Mouse (Mus musculus): ENCODE measurements at regions not wholly inside any gene's neighbourhood (a gene's known extent, or its start where the extent isn't known, plus 50 kb on each side); places are given as distances from the start of the nearest gene placed in this dataset.

DNA sequence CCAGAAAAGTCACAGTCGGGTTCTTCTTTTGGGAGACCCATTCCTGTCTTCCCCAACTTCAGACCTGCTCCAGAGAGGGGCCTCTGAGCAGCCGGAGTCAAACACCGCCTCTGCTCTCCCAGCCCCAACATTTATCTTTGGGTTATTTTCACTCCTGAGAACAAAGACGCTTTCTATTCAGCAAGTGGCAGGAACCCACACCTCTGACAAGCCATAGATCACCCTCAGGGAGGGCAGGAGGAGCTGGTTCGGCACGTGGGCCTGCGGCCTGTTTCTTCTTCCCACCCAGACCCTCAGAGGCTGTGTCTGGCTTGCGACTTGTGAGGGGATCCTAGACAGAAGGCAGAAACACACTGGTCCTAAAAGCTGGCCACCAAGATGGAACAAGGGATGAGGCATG lies 58.4 kb upstream of the Pkdcc start:
- no peak overlapping the region for H3K4me2 ChIP-seq (ENCODE audit: low read length)
- DNase-seq (no peak), ATAC-seq (ENCODE audit: low FRiP score, low TSS enrichment) (no peak)
- no peak overlapping the region for H3K27ac ChIP-seq (replicated peaks; ENCODE audit: low read depth, low read length)
- H3K4me1 ChIP-seq (ENCODE audit: control insufficient read depth, insufficient read depth, low read length) = no peaks in the 10 kb centered on the region
- H3K27me3 ChIP-seq (ENCODE audit: control insufficient read depth, insufficient read depth, low read length) = no peaks in the 10 kb centered on the region
- no peaks in the 10 kb centered on the region for H3K9me3 ChIP-seq (ENCODE audit: control insufficient read depth, low read length)
- WGBS = 78% methylated on average over 8 of the region's 8 CpGs
- H3K4me3 ChIP-seq (replicated peaks; ENCODE audit: low read depth, low read length) = no peak overlapping the region
- H3K9ac ChIP-seq (replicated peaks; ENCODE audit: low read length) = no peak overlapping the region
- no peaks in the 10 kb centered on the region for H3K36me3 ChIP-seq (ENCODE audit: control insufficient read depth, insufficient read depth, low read length)

DNA sequence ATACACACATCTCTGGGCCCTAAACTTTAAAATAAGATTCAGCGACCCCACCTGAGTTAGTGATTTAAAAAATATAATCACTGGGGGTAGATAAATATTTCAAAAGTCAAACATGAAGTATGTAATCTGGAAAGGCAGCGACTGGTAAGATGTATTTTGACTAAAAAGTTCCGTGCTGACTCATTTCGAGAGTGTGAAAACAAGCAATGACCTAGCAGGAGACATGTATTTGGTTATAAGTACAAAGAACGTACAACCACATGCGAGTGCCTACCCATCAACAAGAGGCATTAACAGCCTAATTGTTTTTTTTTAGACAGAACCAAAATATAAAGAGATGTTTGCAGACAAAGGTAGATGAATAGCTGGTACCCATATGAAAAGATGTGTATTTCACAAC lies 57.0 kb upstream of the Pkdcc start:
- Histone ChIP-seq H3K9ac (replicated peaks; ENCODE audit: low read length) (no peak overlapping the region), H3K27ac (replicated peaks; ENCODE audit: low read depth, low read length) (no peak overlapping the region), H3K4me1 (ENCODE audit: control insufficient read depth, insufficient read depth, low read length) (no peaks in the 10 kb centered on the region), H3K4me2 (ENCODE audit: low read length) (no peak overlapping the region), H3K9me3 (ENCODE audit: control insufficient read depth, low read length) (no peaks in the 10 kb centered on the region), H3K4me3 (replicated peaks; ENCODE audit: low read depth, low read length) (no peak overlapping the region), H3K27me3 (ENCODE audit: control insufficient read depth, insufficient read depth, low read length) (no peaks in the 10 kb centered on the region), H3K36me3 (ENCODE audit: control insufficient read depth, insufficient read depth, low read length) (no peaks in the 10 kb centered on the region)
- 93% methylated on average over 6 of the region's 6 CpGs for WGBS
- DNase-seq (no peak), ATAC-seq (ENCODE audit: low FRiP score, low TSS enrichment) (no peak)

- ATAC-seq (ENCODE audit: low FRiP score, low TSS enrichment) (no peak), DNase-seq (no peak)
- no peak overlapping the region for H3K27ac ChIP-seq (replicated peaks; ENCODE audit: low read depth, low read length)
- no peak overlapping the region for H3K9ac ChIP-seq (replicated peaks; ENCODE audit: low read length)
- WGBS = 87% methylated on average over 10 of the region's 10 CpGs
- H3K4me1 ChIP-seq (ENCODE audit: control insufficient read depth, insufficient read depth, low read length) = no peaks in the 10 kb centered on the region
- H3K27me3 ChIP-seq (ENCODE audit: control insufficient read depth, insufficient read depth, low read length) = no peaks in the 10 kb centered on the region
- H3K9me3 ChIP-seq (ENCODE audit: control insufficient read depth, low read length) = no peaks in the 10 kb centered on the region
- H3K4me2 ChIP-seq (ENCODE audit: low read length) = no peak overlapping the region
- H3K4me3 ChIP-seq (replicated peaks; ENCODE audit: low read depth, low read length) = no peak overlapping the region
- H3K36me3 ChIP-seq (ENCODE audit: control insufficient read depth, insufficient read depth, low read length) = no peaks in the 10 kb centered on the region
Measured at GRCm38 (mm10) chr17:83158652-83159051, 56.4 kb upstream of the Pkdcc start.

DNA sequence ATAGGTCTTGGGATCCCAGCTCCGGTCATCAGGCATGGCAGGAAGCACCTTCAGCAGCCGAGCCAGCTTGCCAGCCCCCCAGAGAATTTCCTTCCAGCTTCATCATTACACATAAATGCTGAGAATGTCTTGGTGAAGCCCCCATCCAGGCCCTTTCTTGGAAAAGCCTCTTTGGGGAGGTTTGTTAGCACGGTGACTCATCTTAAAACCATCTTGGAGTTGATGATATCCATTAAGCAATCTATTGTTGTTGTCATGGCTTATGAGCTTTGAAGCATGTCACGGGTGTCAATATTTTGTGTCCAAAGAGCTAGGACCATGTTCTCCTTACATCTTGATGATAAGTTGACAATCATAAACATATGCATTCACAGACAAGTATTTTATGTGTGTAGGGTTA lies 55.5 kb upstream of the Pkdcc start:
- DNase-seq = no peak
- H3K36me3 ChIP-seq (ENCODE audit: control insufficient read depth, insufficient read depth, low read length) = no peaks in the 10 kb centered on the region
- 85% methylated on average over 4 of the region's 4 CpGs for WGBS
- H3K4me1 ChIP-seq (ENCODE audit: control insufficient read depth, insufficient read depth, low read length) = 0 out of 2 replicates have a peak, but pooled peaks cover 4% of the 10 kb centered on the region
- no peaks in the 10 kb centered on the region for H3K9me3 ChIP-seq (ENCODE audit: control insufficient read depth, low read length)
- H3K4me2 ChIP-seq (ENCODE audit: low read length) = no peak overlapping the region
- no peak overlapping the region for H3K4me3 ChIP-seq (replicated peaks; ENCODE audit: low read depth, low read length)
- H3K27ac ChIP-seq (replicated peaks; ENCODE audit: low read depth, low read length) = no peak overlapping the region
- H3K9ac ChIP-seq (replicated peaks; ENCODE audit: low read length) = no peak overlapping the region
- no peaks in the 10 kb centered on the region for H3K27me3 ChIP-seq (ENCODE audit: control insufficient read depth, insufficient read depth, low read length)
- no peak for ATAC-seq (ENCODE audit: low FRiP score, low TSS enrichment)

DNA sequence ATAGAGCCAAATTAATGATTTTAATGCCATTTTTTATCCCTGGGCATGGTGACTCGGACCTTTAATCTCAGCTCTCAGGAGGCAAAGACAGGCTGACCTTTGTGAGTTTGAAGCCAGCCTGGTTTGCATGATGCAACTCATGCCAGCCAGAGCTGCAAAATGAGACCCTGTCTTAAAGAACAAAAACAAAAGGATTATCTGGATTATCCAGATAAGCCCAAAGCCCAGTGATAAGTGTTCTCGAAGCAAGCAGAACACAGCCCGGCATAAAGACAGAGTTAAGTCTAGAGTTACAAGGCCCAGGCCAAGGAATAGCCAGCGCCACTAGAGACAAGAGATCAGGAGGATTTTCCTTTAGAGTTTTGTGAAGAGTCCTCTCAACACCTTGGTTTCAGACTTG lies 54.8 kb upstream of the Pkdcc start:
- Histone ChIP-seq H3K27me3 (ENCODE audit: control insufficient read depth, insufficient read depth, low read length) (no peaks in the 10 kb centered on the region), H3K36me3 (ENCODE audit: control insufficient read depth, insufficient read depth, low read length) (no peaks in the 10 kb centered on the region), H3K4me1 (ENCODE audit: control insufficient read depth, insufficient read depth, low read length) (0 out of 2 replicates have a peak, but pooled peaks cover 4% of the 10 kb centered on the region), H3K9me3 (ENCODE audit: control insufficient read depth, low read length) (no peaks in the 10 kb centered on the region), H3K9ac (replicated peaks; ENCODE audit: low read length) (no peak overlapping the region), H3K4me2 (ENCODE audit: low read length) (no peak overlapping the region), H3K4me3 (replicated peaks; ENCODE audit: low read depth, low read length) (no peak overlapping the region), H3K27ac (replicated peaks; ENCODE audit: low read depth, low read length) (no peak overlapping the region)
- ATAC-seq (ENCODE audit: low FRiP score, low TSS enrichment) = no peak
- WGBS = 44% methylated on average over 4 of the region's 4 CpGs
- no peak for DNase-seq

- ATAC-seq (ENCODE audit: low FRiP score, low TSS enrichment) = no peak
- H3K9me3 ChIP-seq (ENCODE audit: control insufficient read depth, low read length) = no peaks in the 10 kb centered on the region
- DNase-seq = no peak
- H3K4me3 ChIP-seq (replicated peaks; ENCODE audit: low read depth, low read length) = no peak overlapping the region
- 0 out of 2 replicates have a peak, but pooled peaks cover 4% of the 10 kb centered on the region for H3K4me1 ChIP-seq (ENCODE audit: control insufficient read depth, insufficient read depth, low read length)
- H3K4me2 ChIP-seq (ENCODE audit: low read length) = no peak overlapping the region
- H3K27ac ChIP-seq (replicated peaks; ENCODE audit: low read depth, low read length) = no peak overlapping the region
- H3K9ac ChIP-seq (replicated peaks; ENCODE audit: low read length) = no peak overlapping the region
- H3K27me3 ChIP-seq (ENCODE audit: control insufficient read depth, insufficient read depth, low read length) = no peaks in the 10 kb centered on the region
- no peaks in the 10 kb centered on the region for H3K36me3 ChIP-seq (ENCODE audit: control insufficient read depth, insufficient read depth, low read length)
- 91% methylated on average over 2 of the region's 2 CpGs for WGBS
Measured at GRCm38 (mm10) chr17:83161731-83162130, 53.4 kb upstream of the Pkdcc start.

DNA sequence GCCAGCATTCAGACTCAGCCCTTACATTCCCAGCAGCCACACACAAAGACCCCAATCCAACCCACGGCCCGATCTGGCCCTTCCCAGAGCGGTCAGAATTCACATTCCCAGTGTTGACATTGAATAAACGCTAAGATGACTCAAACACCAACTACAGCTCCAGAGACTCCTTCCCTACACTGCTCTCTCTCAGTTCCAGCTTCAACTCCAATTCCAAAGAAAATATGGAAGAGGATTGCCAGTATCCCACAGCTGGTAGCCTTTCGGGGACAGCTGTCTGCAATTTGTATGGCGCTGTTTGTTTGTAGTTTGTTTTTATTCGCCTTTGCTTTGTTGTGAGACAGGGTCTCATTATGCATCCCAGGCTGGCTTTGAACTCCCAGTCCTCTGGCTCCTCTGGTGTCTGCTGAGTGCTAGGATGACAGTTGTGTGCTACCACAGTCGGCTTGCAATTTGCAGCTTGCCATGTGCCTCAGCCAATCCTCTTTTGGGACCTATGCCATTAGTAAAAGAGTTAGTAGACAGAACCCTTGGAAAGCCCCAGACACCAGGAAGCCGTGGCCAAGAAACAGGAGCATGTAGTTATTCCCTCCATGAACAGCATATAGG lies 51.0 kb upstream of the Pkdcc start:
- WGBS = 54% methylated on average over 9 of the region's 9 CpGs
- no peaks in the 10 kb centered on the region for H3K36me3 ChIP-seq (ENCODE audit: control insufficient read depth, insufficient read depth, low read length)
- H3K9ac ChIP-seq (replicated peaks; ENCODE audit: low read length) = no peak overlapping the region
- ATAC-seq (ENCODE audit: low FRiP score, low TSS enrichment) = no peak
- H3K4me1 ChIP-seq (ENCODE audit: control insufficient read depth, insufficient read depth, low read length) = 0 out of 2 replicates have a peak, but pooled peaks cover 4% of the 10 kb centered on the region
- no peak for DNase-seq
- H3K27me3 ChIP-seq (ENCODE audit: control insufficient read depth, insufficient read depth, low read length) = no peaks in the 10 kb centered on the region
- H3K4me2 ChIP-seq (ENCODE audit: low read length) = no peak overlapping the region
- H3K27ac ChIP-seq (replicated peaks; ENCODE audit: low read depth, low read length) = no peak overlapping the region
- no peak overlapping the region for H3K4me3 ChIP-seq (replicated peaks; ENCODE audit: low read depth, low read length)
- no peaks in the 10 kb centered on the region for H3K9me3 ChIP-seq (ENCODE audit: control insufficient read depth, low read length)

DNA sequence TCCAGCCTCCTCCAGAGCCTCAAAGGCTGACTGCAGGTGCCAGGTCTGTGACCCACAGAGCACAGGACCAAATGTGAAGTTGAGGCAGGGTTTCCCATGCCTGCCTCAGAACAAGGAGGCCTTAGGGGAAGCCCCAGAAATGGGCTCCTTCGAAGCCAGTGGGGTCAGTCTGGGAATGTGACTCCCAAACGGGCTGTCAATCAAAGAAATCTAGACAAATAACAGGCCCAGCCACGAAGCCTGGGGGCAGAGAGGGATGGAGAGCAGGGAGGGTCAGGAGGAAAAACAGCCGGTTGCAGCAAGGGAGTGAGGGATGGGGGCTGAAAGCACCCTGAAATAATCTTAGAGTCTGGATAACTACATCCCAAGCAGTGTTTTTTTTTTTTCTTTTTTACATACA lies 50.4 kb upstream of the Pkdcc start:
- Histone ChIP-seq H3K4me2 (ENCODE audit: low read length) (no peak overlapping the region), H3K4me3 (replicated peaks; ENCODE audit: low read depth, low read length) (no peak overlapping the region), H3K27ac (replicated peaks; ENCODE audit: low read depth, low read length) (no peak overlapping the region), H3K9me3 (ENCODE audit: control insufficient read depth, low read length) (no peaks in the 10 kb centered on the region), H3K27me3 (ENCODE audit: control insufficient read depth, insufficient read depth, low read length) (no peaks in the 10 kb centered on the region), H3K36me3 (ENCODE audit: control insufficient read depth, insufficient read depth, low read length) (no peaks in the 10 kb centered on the region), H3K9ac (replicated peaks; ENCODE audit: low read length) (no peak overlapping the region), H3K4me1 (ENCODE audit: control insufficient read depth, insufficient read depth, low read length) (0 out of 2 replicates have a peak, but pooled peaks cover 4% of the 10 kb centered on the region)
- 23% methylated on average over 4 of the region's 4 CpGs for WGBS
- ATAC-seq (ENCODE audit: low FRiP score, low TSS enrichment) (no peak), DNase-seq (no peak)

- Histone ChIP-seq H3K36me3 (ENCODE audit: control insufficient read depth, insufficient read depth, low read length) (no peaks in the 10 kb centered on the region), H3K9me3 (ENCODE audit: control insufficient read depth, low read length) (no peaks in the 10 kb centered on the region), H3K4me1 (ENCODE audit: control insufficient read depth, insufficient read depth, low read length) (0 out of 2 replicates have a peak, but pooled peaks cover 4% of the 10 kb centered on the region), H3K9ac (replicated peaks; ENCODE audit: low read length) (no peak overlapping the region), H3K27ac (replicated peaks; ENCODE audit: low read depth, low read length) (no peak overlapping the region), H3K27me3 (ENCODE audit: control insufficient read depth, insufficient read depth, low read length) (no peaks in the 10 kb centered on the region), H3K4me2 (ENCODE audit: low read length) (no peak overlapping the region), H3K4me3 (replicated peaks; ENCODE audit: low read depth, low read length) (no peak overlapping the region)
- no peak for DNase-seq
- ATAC-seq (ENCODE audit: low FRiP score, low TSS enrichment) = no peak
- 72% methylated on average over 4 of the region's 4 CpGs for WGBS
Measured at GRCm38 (mm10) chr17:83165140-83165539, 50.0 kb upstream of the Pkdcc start.
